Mouse (Mus musculus): ENCODE measurements around the gene Mybpc3. TPM values are rescaled to one million over a fixed set of nuclear protein-coding genes. Genes with fewer than 3 reads are reported as not detected.

Mybpc3 gene
- polyA plus RNA-seq, 1 experiment: 0.14 TPM

DNA sequence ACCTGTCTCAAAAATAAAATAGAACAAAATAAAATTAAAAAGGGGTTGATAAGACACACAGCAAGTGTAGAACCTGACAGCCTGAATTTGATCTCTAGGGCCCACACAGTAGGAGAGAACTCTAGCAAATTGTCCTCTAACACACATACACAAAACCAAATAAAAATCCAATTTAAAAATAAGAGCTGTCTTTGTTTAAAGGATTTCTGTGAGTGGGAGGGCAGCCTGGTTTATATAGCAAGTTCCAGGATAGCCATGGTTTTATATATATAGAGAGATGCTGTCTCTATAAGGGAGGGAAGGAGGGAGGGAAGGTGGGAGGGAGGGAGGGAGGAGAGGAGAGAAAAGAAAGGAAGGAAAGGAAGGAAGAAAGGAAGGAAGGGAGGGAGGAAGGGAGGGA, 30.2 kb downstream of the Mybpc3 start:
- no peak for DNase-seq
- no peak for TF ChIP-seq CTCF (conservative IDR thresholded peaks at IDR 0.05; ENCODE audit: insufficient read depth, insufficient read length, low read depth, low read length)
- TF ChIP-seq POLR2A (IDR thresholded peaks at IDR 0.05; ENCODE audit: low read depth, low read length): no peak
- no peak overlapping the region for H3K4me3 ChIP-seq (ENCODE audit: insufficient read depth, low read depth, low read length)
- H3K4me1 ChIP-seq (ENCODE audit: control insufficient read depth, insufficient read depth, low read length): no peaks in the 10 kb centered on the region
- peaks cover 1% of the 10 kb centered on the region for H3K36me3 ChIP-seq (ENCODE audit: control insufficient read depth, insufficient read depth, low read length)
- no peak overlapping the region for H3K27ac ChIP-seq (ENCODE audit: insufficient read depth, low read depth, low read length)
- H3K27me3 ChIP-seq (replicated peaks; ENCODE audit: control insufficient read depth, insufficient read depth, low read length): no peaks in the 10 kb centered on the region

- Histone ChIP-seq H3K27me3 (replicated peaks; ENCODE audit: control insufficient read depth, insufficient read depth, low read length) (no peaks in the 10 kb centered on the region), H3K4me3 (ENCODE audit: insufficient read depth, low read depth, low read length) (no peak overlapping the region), H3K36me3 (ENCODE audit: control insufficient read depth, insufficient read depth, low read length) (peaks cover 1% of the 10 kb centered on the region), H3K4me1 (ENCODE audit: control insufficient read depth, insufficient read depth, low read length) (no peaks in the 10 kb centered on the region), H3K27ac (ENCODE audit: insufficient read depth, low read depth, low read length) (no peak overlapping the region)
- TF ChIP-seq CTCF (conservative IDR thresholded peaks at IDR 0.05; ENCODE audit: insufficient read depth, insufficient read length, low read depth, low read length) (no peak), POLR2A (IDR thresholded peaks at IDR 0.05; ENCODE audit: low read depth, low read length) (no peak)
- WGBS: 91% methylated on average over 1 of the region's 1 CpGs
- no peak for DNase-seq
Observed at GRCm38 (mm10) chr2:91151331-91151730, 33.4 kb downstream of the Mybpc3 start.

- no peak for TF ChIP-seq CTCF (conservative IDR thresholded peaks at IDR 0.05; ENCODE audit: insufficient read depth, insufficient read length, low read depth, low read length)
- TF ChIP-seq POLR2A (IDR thresholded peaks at IDR 0.05; ENCODE audit: low read depth, low read length): no peak
- Histone ChIP-seq H3K4me3 (ENCODE audit: insufficient read depth, low read depth, low read length) (no peak overlapping the region), H3K36me3 (ENCODE audit: control insufficient read depth, insufficient read depth, low read length) (peaks cover 1% of the 10 kb centered on the region), H3K27me3 (replicated peaks; ENCODE audit: control insufficient read depth, insufficient read depth, low read length) (no peaks in the 10 kb centered on the region), H3K4me1 (ENCODE audit: control insufficient read depth, insufficient read depth, low read length) (no peaks in the 10 kb centered on the region), H3K27ac (ENCODE audit: insufficient read depth, low read depth, low read length) (no peak overlapping the region)
- WGBS: 59% methylated on average over 3 of the region's 3 CpGs
- no peak for DNase-seq
Observed at GRCm38 (mm10) chr2:91152885-91153377, 35.0 kb downstream of the Mybpc3 start.

DNA sequence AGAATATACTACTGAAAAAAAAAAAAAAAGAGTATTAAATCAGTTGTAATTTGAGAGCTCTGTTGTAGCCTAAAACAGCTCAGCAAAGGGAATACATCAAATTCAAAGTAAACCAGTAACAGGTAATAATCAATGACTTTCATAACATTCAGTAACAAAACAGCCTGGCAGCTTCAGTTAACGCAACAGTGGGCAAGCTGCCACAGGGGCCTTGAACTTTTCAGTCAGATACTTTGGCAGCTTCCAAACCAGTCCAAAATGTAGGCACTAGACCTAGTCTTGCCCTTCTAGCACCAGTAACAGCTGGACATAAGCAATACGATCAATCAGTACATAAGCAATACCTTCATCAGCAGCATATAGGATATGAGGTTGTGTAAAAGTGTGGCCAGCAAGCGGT, 36.1 kb downstream of the Mybpc3 start:
- H3K36me3 ChIP-seq (ENCODE audit: control insufficient read depth, insufficient read depth, low read length): peaks cover 4% of the 10 kb centered on the region
- no peak for TF ChIP-seq CTCF (conservative IDR thresholded peaks at IDR 0.05; ENCODE audit: insufficient read depth, insufficient read length, low read depth, low read length)
- no peak for TF ChIP-seq POLR2A (IDR thresholded peaks at IDR 0.05; ENCODE audit: low read depth, low read length)
- DNase-seq: no peak

DNA sequence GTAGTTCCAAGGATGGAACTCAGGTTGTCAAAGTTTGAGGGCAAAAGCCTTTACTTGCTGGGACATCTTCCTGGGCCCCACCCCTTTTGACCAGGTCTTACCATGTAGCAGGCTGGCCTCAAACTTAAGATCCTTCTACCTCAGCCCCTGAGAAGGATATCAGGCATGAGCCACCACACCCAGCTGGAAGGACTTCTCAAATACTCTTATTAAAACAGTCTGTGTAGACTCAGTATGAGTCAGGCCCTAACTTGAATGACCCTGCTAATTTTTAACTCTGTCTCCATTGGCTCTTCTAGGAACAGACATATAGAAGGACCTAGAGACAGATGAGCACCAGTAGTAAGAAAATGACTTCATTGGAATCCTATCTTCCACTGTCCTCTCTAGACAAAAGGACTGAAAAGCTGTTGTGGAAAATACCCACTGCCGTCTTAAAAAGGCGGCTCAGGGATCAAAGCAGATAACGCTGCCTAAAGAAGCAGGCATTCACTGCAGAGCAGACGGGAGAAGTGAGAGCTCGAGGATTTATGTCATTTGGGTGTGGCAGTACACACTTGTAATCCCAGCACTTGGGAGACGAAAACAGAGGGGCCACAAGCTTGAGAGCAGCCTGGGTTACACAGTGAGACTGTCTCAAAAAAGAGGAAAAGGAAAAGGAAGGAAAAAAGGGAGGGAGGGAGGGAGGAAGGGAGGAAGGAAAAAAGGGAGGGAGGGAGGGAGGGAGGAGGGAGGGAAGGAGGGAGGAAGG, 39.2 kb downstream of the Mybpc3 start:
- Histone ChIP-seq H3K27me3 (replicated peaks; ENCODE audit: control insufficient read depth, insufficient read depth, low read length) (no peaks in the 10 kb centered on the region), H3K27ac (ENCODE audit: insufficient read depth, low read depth, low read length) (no peak overlapping the region), H3K4me1 (ENCODE audit: control insufficient read depth, insufficient read depth, low read length) (no peaks in the 10 kb centered on the region), H3K4me3 (ENCODE audit: insufficient read depth, low read depth, low read length) (no peak overlapping the region), H3K36me3 (ENCODE audit: control insufficient read depth, insufficient read depth, low read length) (peaks cover 4% of the 10 kb centered on the region; the same call in 1 of the 2 replicates)
- TF ChIP-seq CTCF (conservative IDR thresholded peaks at IDR 0.05; ENCODE audit: insufficient read depth, insufficient read length, low read depth, low read length) (no peak), POLR2A (IDR thresholded peaks at IDR 0.05; ENCODE audit: low read depth, low read length) (no peak)
- 56% methylated on average over 6 of the region's 6 CpGs for WGBS
- no peak for DNase-seq

More for the DNA sequence above, 36.1 kb downstream of the Mybpc3 start:
- WGBS: 95% methylated on average over 3 of the region's 3 CpGs
- Histone ChIP-seq H3K27ac (ENCODE audit: insufficient read depth, low read depth, low read length) (no peak overlapping the region), H3K27me3 (replicated peaks; ENCODE audit: control insufficient read depth, insufficient read depth, low read length) (no peaks in the 10 kb centered on the region), H3K4me3 (ENCODE audit: insufficient read depth, low read depth, low read length) (no peak overlapping the region), H3K4me1 (ENCODE audit: control insufficient read depth, insufficient read depth, low read length) (no peaks in the 10 kb centered on the region)

DNA sequence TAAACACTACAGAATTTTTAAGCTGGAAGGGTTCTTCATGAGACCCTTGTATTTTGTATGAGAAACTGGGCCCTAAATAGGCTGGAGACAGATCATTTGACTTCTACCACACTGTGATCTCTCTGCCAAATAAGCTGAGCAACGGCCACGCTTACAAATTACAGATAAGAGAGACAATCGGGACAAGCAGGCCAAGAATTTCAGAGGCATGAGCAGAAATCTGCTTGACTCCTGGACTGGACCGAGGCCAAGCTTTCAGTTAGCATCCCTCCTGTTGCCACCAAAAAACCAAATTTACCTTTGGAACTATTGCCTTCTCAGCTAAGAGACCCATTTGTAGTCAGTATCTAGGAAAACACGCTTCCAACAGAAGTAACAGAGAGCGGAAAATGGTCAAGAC, 42.6 kb downstream of the Mybpc3 start:
- Histone ChIP-seq H3K27ac (ENCODE audit: insufficient read depth, low read depth, low read length) (peak overlapping the region; percentile 70), H3K36me3 (ENCODE audit: control insufficient read depth, insufficient read depth, low read length) (peaks cover 4% of the 10 kb centered on the region; the same call in 1 of the 2 replicates), H3K4me3 (ENCODE audit: insufficient read depth, low read depth, low read length) (no peak overlapping the region), H3K4me1 (ENCODE audit: control insufficient read depth, insufficient read depth, low read length) (no peaks in the 10 kb centered on the region), H3K27me3 (replicated peaks; ENCODE audit: control insufficient read depth, insufficient read depth, low read length) (no peaks in the 10 kb centered on the region)
- WGBS: 75% methylated on average over 6 of the region's 6 CpGs
- TF ChIP-seq CTCF (conservative IDR thresholded peaks at IDR 0.05; ENCODE audit: insufficient read depth, insufficient read length, low read depth, low read length) (no peak), POLR2A (IDR thresholded peaks at IDR 0.05; ENCODE audit: low read depth, low read length) (no peak)
- DNase-seq: peak; percentile 33

DNA sequence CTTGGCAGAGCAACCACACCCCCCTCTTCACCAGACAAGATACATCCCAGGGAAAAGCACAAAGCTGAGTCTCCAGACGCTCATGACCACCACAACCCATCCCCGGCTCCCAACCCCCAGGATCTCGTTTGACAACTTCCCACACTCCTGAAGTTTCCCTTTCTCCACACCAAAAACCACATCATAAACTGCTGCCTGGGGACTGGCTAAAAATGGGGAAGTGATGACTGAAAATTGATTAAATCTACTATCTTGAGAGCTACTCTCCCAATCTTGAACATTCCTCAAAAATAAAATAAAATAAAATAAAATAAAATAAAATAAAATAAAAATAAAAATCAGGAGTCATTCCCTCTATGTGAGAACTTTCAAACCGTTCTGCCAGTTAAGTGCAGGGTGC, 45.0 kb downstream of the Mybpc3 start:
- Histone ChIP-seq H3K36me3 (ENCODE audit: control insufficient read depth, insufficient read depth, low read length) (peaks cover 4% of the 10 kb centered on the region), H3K27ac (ENCODE audit: insufficient read depth, low read depth, low read length) (no peak overlapping the region), H3K4me3 (ENCODE audit: insufficient read depth, low read depth, low read length) (no peak overlapping the region), H3K27me3 (replicated peaks; ENCODE audit: control insufficient read depth, insufficient read depth, low read length) (no peaks in the 10 kb centered on the region), H3K4me1 (ENCODE audit: control insufficient read depth, insufficient read depth, low read length) (no peaks in the 10 kb centered on the region)
- no peak for DNase-seq
- 84% methylated on average over 4 of the region's 4 CpGs for WGBS
- no peak for TF ChIP-seq CTCF (conservative IDR thresholded peaks at IDR 0.05; ENCODE audit: insufficient read depth, insufficient read length, low read depth, low read length)
- no peak for TF ChIP-seq POLR2A (IDR thresholded peaks at IDR 0.05; ENCODE audit: low read depth, low read length)

Data from kidney, adult 2 months (tissue).